Mouse (Mus musculus) frontal cortex, adult 2 months (tissue): ENCODE measurements around the gene Lhx8. TPM values are rescaled to one million over a fixed set of nuclear protein-coding genes. Genes with fewer than 3 reads are reported as not detected.

ENCODE experiments used
- DNase-seq, 2 experiments: peaks; one replicate each; pipeline ENCODE4 v3.0.0; 2022; ENCODE audit warnings: low spot score in 1 of 2; ENCODE audit errors: extremely low spot score in 1 of 2
- polyA plus RNA-seq: library from polyadenylated mRNA; depleted of rRNA; stranded (reverse); fragments of >200 nt; gene quantifications from 2 replicates; pipeline ENCODE4 v1.2.3, GENCODE M21; 2012

Gene Lhx8
- polyA plus RNA-seq, 1 experiment, result 0.18 TPM

DNA sequence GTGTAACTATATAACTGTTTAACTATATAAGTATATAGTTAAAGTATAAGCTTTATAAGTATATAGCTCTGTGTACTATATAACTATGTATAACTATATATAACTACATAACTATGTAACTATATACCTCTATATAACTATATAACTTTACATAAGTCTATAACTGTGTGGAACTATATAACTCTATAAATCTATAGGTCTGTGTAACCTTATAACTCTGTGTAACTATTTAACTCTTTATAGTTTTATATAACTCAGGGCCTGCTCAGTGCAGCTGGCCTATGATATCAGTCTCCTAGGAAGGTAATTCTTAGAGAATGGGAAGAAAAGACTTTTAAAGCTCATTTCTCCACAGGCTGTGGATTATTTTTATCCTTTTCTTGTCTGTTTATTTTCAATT lies 73.1 kb downstream of the Lhx8 start:
- DNase-seq, result no peak
